Mouse (Mus musculus): ENCODE data around the gene Metrnl.

The Metrnl gene

GRCm38 (mm10) chr11:121686091-121686490 is 15.3 kb upstream of the Metrnl start:
- no peak for DNase-seq

GRCm38 (mm10) chr11:121686674-121687073 is 14.7 kb upstream of the Metrnl start:
- DNase-seq = peak; percentile 76

DNA sequence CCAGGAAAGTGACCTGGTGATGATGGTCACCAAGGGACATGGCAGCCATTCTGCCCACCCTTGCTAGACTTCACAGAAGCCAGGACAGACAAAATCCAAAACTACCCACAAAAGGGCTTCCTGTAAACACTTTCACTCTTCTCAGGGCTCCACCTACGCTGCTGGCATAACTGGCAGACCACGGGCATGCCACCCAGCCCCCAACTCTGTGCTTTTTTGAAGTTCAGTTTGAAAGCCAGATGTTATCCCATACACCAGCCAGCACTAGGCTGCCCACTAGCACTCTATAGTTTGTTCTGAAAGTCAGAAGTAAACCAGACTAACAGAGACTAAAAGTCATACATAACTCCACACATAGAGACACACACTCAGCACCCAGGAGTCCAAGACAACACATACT is 13.3 kb upstream of the Metrnl start:
- no peak for DNase-seq

- no peak for DNase-seq
Measured at GRCm38 (mm10) chr11:121695304-121696064, 5.9 kb upstream of the Metrnl start.

DNA sequence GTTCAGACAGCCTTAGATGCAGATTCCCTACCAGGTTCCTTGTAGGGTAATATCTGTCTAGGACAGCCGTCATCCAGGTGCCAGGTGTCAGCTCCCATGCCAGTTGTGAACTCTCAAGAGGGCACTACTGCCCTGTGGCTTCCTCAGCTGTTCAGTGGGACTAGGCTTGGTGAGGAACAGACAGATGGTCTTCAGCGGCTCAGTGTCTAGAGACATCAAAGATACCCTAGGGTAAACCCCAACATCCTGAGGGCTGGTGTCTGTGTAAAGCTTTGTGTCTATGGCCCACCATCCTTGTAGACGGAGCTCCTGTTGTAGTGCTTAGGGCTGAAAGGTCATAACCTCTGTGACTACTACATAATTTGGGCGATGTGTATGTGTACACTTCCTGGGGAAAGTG is 4.1 kb upstream of the Metrnl start:
- no peak for DNase-seq

DNA sequence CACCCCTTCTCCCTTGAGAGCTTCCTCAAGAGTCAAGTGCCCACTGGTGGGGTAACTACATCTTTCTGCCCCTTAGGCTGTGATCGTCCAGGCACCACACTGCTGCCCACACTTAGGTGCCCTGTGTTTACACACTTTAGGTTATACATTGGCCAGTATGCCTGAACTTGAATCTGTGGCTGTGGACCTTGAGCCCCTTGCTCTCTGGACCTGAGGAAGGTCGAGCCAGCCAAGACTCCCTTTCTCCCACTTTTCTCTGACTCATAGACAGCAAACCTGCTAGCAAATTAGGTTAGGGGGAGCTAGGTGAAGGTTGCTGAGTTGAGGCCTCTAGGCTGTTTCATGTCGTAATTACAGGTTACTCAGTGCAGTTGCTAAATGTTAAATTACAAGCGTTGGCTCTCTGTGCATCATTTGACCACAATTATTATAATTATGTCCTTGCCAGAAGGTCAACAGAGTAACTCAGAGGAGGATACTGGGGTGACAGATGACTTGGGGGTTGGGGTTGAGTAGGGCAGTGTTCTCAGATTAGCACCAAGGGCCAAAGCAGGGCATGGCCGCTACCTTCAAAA is 2.9 kb upstream of the Metrnl start:
- DNase-seq = peak; percentile 78

GRCm38 (mm10) chr11:121702111-121702894 is 959 bp downstream of the Metrnl start:
- DNase-seq = peak; percentile 96

- peak; percentile 73 for DNase-seq
Measured at GRCm38 (mm10) chr11:121702895-121703618, 1.7 kb downstream of the Metrnl start.

DNA sequence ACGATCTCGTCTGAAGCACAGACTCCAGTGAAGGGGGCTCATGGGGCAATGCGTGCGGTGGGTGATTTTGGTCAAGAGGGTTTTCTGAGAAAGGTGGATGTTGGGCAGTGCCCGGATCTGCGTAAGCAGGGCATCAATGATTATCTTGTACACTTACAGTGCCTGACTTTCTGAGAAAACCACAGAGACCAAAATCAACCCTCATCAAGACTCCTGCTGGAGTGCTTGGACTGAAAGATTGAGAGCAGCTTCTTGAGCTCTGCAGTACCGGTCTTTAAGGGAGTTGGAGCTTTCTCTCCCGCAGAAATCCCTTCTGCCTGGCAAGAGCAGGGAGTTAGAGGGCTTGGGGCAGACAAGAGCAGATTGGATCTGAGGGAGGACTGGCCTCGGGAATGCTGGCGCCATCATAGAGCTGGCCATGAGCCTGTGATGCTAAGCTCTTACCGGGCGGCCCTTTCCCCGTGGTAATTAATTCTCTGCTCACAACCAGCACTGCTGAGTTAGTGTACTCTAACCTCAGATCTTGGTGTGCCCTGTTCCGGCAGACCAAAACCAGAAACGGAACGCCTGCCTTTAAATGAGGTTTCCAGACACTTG is 2.4 kb downstream of the Metrnl start:
- peak; percentile 46 for DNase-seq

- peak; percentile 44 for DNase-seq
Measured at GRCm38 (mm10) chr11:121706521-121707005, 5.2 kb downstream of the Metrnl start.

- DNase-seq = no peak
Measured at GRCm38 (mm10) chr11:121709278-121709677, 7.9 kb downstream of the Metrnl start.

GRCm38 (mm10) chr11:121710245-121710644 is 8.9 kb downstream of the Metrnl start:
- no peak for DNase-seq

DNA sequence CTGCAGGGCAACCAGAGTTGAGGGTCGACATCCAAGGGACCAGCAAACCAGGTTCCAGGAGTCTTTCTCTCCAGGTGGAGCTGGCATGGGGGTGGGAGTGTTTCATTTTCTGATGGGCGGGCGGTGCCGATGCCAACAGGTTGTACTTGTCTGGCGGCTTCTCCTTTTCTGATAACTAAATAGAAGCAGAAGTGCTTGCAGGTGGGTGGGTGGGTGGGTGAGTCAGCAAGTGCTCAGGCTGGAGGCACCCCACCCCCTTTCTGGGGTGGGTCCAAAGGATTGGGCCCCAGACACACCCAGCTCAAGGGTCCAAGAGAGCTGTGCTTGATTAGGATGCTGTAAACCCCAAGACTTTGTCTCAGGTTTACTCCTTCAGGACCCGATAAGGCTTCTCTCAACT is 11.6 kb downstream of the Metrnl start:
- no peak for DNase-seq

- DNase-seq = peak; percentile 67
Measured at GRCm38 (mm10) chr11:121713569-121713968, 12.2 kb downstream of the Metrnl start.

- DNase-seq = no peak
Measured at GRCm38 (mm10) chr11:121714745-121715485, 13.6 kb downstream of the Metrnl start.

DNA sequence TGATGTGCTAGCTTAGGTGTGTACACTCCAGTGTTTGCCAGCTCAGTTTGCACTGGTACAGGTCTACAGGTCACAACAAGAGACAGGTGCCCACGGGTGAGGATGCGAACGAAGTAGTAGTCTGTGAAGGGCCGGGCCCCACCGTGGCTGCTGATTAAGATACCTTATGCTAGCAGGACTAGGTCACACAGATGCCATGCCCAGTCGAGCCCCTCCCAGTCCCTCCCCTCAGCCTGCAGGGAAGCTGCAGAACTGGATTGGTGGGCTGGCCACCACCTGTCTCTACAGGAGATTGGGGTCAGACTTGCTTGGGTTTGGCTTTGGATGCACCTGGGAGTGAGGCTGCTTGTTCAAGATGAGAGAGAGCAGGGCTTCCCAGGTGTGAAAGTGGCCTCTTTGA is 16.4 kb downstream of the Metrnl start:
- DNase-seq = no peak

DNA sequence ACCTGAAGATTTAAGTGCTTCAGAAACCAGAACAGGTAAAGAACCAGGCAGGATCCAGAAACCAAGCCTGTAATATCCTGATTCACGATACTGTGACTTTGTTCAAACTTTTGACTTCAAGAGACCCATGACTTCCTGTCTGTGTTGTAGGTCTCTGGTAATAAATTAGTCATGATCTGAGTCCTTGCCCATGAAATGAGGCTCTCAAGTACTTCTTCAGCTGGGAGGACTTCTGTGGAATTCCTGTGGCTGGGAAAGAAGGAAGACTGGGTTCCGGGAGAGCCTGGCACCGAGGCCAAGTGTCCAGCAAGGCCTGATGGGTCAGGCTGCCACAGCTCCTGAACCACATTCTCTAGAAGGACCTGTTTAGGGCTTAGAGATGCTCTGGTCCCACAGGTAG is 19.4 kb downstream of the Metrnl start:
- DNase-seq = no peak

DNA sequence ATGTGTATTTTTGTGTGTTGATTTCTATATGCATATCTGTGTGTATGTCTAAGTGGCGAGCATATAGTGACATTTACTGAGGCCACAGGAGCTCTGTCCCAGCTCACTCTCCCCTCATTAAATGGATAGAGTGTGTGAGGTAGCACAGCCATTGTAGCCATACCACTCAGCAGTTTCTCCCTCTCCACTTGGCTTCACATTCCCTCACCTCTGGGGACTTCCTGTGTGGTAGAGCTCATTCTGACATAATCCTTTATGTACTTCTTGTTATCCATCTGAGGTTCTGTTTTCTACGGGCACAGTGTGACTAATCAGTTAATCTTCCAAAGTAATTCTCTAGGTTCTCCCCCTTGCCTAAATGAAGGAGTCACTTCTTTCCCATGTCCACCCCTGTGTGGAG is 21.1 kb downstream of the Metrnl start:
- no peak for DNase-seq

- DNase-seq = no peak
Measured at GRCm38 (mm10) chr11:121726625-121727024, 25.3 kb downstream of the Metrnl start.

GRCm38 (mm10) chr11:121734184-121734583 is 32.8 kb downstream of the Metrnl start:
- DNase-seq = no peak

GRCm38 (mm10) chr11:121734892-121735291 is 33.5 kb downstream of the Metrnl start:
- no peak for DNase-seq

- DNase-seq = no peak
Measured at GRCm38 (mm10) chr11:121738616-121739015, 37.3 kb downstream of the Metrnl start.
